Mouse (Mus musculus) thymus, postnatal 10 days (tissue): ENCODE results near the gene Gimap7.

Experiments used
- DNase-seq, 2 experiments: peaks; one replicate each; pipeline ENCODE4 v3.0.0; 2021; ENCODE audit warnings: low spot score in 2 of 2

The Gimap7 gene

DNA sequence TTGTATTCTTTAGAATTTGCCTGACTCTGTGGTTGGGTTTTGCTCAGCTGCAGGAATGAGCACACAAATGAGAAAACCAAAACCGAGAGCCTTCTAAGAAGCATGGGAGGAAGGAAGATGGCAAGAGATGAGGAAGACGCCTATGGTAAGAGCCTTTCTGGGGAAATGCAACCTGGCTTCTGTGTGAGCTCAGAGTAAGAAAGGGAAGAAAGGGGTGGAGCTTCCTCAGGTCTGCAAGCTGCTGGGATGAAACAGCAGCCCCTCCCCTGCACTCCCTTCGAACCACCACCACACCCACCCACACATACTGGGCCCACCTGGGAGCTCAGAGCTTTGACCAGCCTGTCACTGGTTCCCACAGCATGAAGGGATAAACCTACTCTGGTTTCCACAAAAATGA is 22.9 kb downstream of the Gimap7 start:
- DNase-seq, result peak; percentile 43 to 49

DNA sequence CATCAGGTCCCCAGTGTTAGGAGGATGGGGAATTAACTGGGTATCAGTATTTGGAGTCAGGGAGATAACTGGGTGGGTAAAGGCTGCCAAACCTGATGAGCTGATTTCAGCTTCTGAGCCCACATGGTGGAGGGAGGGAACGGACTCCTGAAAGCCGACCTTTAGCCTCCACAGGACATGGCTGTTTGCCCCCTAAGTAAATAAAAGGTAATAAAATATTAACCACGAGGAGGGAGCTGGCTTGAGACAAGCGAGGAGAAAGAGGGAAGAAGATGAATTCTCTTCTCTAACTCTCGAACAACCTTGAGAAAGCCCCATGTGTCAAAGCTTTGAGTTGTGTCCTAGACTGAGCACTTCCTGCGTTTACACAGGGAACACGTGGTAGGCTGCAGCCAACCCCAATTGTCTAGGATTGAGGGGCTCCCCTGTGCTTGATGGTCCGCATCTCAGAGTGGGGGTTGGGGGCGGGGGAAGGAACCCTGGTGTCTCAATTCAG is 23.3 kb downstream of the Gimap7 start:
- peak; percentile 19 to 29 for DNase-seq

DNA sequence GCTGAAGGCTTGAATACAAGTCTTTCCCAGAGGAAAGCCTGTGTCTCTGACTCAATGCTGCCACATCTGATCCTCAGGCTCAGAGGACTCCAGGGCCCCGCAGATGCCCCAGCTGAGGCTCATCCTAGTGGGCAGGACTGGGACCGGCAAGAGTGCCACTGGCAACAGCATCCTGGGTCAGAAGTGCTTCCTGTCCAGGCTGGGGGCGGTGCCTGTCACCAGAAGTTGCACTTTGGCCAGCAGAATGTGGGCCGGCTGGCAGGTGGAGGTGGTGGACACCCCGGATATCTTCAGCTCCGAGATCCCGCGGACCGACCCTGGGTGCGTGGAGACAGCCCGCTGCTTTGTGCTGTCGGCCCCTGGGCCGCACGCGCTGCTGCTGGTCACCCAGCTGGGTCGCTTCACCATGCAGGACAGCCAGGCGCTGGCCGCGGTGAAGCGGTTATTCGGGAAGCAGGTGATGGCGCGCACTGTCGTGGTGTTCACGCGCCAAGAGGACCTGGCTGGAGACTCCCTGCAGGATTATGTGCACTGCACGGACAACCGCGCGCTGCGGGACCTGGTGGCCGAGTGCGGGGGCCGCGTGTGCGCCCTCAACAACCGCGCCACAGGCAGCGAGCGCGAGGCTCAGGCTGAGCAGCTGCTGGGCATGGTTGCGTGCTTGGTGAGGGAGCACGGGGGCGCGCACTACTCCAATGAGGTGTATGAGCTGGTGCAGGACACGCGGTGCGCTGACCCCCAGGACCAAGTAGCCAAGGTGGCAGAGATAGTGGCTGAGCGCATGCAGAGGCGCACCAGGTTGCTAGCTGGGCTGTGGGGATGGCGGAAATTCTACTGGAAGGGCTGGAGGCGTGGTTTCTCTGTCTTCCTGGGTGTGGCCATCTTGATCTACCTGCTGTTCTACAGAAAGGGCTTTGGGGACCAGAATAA is 24.3 kb downstream of the Gimap7 start:
- DNase-seq, result peak in 1 of 2 experiments; percentile 23

DNA sequence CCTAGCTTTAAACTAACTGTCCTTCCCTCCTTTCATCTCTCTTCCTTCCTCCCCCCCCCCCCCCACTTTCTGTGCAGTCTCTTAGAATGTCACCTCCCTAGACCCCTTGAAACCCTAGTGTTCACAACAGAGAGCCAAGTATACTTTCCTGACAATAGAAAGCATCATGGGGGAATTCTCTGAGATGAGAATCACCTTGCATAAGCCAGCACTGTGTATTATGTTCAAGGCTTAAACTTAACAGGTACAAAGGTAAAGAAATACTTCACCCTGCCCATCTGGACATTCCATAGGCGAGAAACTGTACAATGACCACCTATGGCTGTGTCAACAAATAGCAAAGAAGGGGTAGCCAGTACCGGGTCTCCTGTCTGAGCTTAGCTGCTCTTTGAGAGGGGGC is 27.1 kb downstream of the Gimap7 start:
- DNase-seq, result no peak

DNA sequence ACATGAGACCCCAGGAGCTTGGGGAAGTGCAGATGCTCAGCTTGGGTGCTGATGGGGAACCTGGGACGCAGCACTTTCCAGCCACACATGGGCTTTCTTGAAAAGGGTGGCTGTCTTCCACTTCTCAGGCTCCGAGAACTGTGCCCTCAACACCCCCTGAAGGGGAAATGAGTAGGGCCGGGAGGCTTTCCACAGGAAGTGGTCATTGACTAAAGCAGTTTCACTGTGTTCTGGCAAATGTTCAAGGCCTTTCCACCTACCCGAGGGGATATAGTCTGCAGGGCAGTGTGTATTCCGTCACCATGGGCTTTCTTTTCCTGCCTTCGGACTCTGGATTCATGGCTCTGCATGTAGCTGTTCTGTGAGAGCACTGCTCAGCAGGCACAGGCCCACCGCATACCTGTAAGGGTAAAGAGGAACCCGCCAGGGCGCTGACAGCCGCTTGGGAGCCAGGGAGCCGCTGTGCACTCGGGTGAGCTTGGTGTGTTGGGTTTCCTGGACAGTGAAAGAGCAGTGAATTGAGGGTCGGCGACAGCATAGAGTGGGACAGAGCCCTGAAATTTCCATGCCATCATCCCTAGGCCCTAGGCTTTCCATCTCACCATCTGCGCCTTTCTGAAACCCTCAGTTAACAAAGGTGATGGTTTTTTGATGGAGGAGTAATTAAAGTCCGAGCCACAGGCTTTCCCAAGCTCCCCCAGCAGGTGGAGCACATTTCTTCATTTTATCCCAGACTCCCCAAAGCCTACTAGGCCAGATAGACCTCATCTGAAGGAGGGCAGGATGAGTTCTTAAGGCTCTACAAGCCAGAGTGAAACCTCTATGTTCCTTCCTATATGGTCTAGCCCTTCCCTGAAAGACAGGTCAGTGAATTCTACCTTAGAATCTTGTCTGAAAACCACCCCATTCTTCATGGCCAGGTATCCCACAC is 27.8 kb downstream of the Gimap7 start, which contains the start of gene Gimap5:
TSS of gene Gimap5 (plus strand) at position 239 of the 931 bp plus-strand sequence.
- peak; percentile 49 to 64 for DNase-seq

DNA sequence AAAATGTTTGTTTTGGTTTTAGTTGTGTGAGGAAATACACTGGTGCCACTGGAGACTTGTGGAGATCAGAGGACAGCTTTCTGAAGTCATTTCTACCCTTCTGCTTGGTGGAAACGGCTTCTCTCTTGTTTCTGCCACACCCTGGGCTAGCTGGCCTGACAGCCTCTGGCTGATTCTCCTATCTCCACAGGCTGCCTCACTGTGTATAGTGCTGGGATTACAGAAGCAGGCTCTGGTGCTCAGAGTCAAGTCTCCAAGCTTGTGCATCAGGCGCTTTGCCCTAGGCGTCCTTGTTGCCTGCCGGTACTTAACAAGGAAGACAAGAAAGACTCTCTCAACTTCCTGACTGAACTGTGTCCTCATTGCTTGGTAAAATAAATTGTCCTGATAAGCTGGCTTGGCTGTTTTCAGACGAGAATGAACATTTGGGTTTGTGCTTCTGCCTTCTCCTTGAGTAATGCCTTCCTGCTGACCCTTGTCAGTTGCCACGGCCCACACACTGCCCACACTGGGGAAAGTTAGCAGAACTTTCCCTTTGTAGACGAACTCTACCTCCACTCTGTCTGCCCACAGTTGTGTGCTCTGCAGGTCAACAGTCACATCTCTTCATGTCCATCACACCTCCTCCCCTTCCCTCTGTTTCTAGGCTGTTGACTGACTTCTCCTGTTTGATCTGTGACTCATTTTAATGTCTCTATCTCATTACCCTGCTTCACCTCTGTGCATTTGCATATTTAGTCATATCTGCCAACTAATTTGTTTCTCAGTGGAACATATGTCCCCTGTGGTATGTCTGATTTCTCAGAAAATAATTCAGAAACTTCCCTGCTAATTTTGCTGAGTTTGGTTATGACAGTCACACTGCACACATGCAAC is 28.9 kb downstream of the Gimap7 start:
- DNase-seq, result no peak

DNA sequence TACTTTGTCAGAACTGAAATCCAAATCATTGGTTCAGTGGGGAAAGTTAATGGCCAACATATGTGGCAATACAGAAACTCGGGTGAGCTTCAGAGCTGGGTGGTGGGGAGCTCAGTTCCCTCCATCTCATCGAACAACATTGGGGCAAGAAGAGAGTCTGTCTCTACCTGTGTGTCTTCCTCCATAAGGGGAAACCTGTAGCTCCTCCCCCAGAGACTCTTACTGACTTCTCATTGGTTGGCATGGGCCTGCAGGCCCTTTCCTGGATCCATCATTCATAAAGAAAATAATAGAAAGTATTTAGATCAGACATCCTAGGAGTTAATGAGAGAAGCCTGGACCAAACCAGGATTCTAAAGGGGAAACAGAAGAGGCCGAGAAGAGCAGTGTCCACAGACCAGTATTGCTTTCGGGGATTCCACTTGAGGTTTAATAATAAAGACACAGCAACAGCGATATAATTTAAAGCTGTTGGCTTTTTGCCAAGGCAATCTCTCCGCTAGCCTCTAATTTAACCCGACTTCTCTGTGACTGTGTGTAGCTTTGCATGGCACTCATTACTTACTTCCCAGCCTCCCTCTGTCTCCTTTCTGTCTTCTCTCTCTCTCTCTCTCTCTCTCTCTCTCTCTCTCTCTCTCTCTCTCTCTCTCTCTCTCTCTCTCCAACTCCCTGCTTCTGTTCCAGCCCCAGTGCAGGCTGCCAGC is 45.3 kb downstream of the Gimap7 start:
- DNase-seq, result no peak

DNA sequence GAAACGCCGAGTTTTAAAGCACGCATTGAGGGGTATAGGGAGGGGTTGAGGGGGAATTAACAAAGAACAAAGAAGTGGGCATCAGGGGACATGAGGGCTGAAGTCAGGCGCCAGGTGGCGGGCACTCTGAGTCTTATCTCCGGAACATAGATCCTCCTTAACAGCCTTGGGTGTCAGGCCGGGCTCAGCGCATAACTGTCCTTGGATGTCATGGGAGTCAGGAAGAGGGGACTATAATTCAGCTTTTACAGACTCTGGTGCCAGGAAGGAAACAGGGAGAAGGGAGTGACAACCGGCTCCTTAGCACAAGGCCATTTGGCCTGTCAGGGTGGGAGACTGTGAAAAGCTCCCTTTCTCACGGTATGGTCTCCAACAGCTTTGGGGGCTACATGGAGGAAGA is 46.1 kb downstream of the Gimap7 start:
- no peak for DNase-seq

DNA sequence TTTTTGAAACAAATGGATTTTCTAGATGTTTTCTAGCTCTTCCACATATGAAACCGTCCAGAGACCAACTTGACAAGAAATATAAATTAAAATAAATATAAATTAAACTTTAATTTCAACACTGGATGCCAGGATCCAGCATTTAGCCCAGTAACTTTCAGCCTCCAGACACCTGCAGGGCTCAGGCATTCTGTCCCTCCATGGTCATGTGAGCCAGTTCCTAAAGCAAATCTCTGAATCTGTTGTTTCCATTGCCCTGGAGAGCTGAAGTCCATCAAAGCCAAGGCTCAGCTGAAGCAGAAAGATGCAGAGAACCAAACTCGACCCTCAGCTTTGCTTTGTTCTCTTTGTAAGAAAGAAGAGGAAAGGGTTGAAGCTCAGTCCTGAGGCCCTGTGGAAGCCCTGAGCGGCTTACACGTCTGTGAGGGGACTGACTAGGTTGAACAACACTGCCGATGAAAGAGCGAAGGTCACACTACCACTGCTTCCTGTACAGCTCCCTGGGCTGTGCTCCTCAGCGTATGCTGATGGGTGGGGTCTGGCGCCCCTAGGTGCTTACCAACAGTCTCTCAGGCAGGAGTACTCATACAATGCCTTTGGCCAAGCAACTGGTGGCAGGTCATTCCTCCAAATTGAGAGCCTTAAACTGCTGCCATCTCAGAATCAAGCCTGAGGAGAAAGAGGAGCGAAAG is 49.9 kb downstream of the Gimap7 start:
- DNase-seq, result peak; percentile 68 to 69

DNA sequence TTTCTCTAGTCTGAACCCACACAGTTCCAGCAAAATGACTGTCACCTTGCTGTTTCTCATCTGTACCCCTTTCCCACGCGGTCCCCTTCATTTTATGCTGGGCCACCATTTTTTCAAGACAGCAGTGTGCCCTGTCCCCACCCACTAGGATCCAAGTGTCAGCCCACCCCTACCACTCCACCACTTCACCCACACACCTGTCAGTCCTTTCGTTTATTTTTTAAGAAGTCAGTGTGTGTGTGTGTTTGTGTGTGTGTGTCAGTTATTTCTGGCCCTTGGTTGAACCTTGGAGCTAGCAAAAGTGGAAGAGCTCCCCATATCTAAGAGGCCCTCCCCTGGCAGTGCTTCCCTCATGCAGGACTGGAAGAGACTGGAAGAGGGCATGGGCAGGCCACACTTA is 50.5 kb downstream of the Gimap7 start:
- DNase-seq, result no peak

DNA sequence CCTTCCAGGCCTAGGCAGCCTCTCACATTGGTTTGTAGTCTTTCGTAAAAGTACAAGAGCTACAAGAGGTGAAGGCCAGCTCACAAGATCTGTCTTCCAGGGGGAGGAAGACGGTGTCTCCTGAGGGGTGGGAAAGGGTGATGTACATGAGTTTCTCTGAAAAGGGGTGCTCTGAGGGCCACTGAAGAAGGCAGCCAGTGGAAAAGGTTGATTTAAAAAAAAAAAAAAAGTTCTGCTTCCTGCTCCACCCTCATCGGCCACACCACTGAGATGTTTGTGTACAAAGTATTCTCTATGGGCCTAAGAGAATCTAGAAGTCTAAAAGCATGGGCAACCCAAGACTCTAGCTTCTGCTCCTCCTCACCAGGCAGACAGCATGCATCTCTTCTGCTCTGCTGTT is 52.3 kb downstream of the Gimap7 start, which contains the start of gene Gimap3:
TSS of gene Gimap3 (minus strand) at position 156 of the 400 bp plus-strand sequence.
- peak in 1 of 2 experiments; percentile 6 for DNase-seq

DNA sequence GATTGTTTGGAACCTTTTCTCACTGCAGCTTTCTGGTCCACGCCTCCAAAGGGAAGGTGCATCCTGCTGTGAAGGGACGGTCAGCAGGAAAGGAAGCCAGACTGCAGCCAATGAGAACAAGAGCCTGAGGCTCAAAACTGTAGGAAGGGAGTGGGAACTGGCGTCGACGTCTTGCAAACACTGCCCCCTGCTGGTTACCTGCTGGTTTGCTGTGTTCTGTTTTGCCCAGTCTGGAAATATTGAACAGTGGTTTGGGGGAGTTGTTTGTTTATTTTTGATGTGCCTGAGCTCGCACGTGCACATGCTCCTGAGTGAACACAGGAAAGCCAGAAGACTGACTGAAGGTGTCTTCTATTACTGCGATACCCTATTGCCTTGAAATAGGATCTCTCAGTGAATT is 53.6 kb downstream of the Gimap7 start:
- peak; percentile 57 to 91 for DNase-seq
